Mouse (Mus musculus) T-helper 2 cell (primary cell): ENCODE measurements around the gene Tmem106a.
"Not testable (repeated sequence)": the region's sequence is repeated elsewhere in the genome, so short reads cannot be mapped to it uniquely, and the experiment has no call there.

ENCODE experiments used
- in situ Hi-C: fragments of 300-600 bp; cut with MboI, MseI; formaldehyde crosslinking; loops from one replicate; pipeline ENCODE4 v1.15.1; 2025; ENCODE audit warnings: high pct_unique_total_duplicates

Gene Tmem106a

DNA sequence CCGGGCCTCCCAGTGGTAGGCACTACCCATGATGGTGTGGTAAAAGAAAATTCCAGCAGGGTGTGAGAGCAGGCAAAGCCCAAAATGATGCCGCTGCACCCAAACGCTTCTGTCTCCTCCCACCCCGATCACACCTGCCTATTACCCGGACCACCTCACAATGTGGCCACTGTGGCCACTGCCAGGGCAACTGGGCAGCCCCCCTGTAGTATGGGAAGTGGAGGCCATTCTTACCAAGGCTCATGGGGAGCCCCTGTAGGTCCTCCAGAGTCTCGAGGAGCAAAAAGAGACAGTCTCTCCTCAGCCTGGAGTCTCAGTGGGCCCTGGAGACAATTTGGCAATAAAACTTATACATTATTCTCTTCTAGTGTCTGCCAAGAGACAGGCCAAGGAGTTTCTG lies 17.1 kb downstream of the Tmem106a start, which contains the start of gene Gm11634:
Gene Gm11634, minus strand, starts transcription at position 101 of the 400 bp plus-strand sequence.
- in situ Hi-C loops = no loop called here

DNA sequence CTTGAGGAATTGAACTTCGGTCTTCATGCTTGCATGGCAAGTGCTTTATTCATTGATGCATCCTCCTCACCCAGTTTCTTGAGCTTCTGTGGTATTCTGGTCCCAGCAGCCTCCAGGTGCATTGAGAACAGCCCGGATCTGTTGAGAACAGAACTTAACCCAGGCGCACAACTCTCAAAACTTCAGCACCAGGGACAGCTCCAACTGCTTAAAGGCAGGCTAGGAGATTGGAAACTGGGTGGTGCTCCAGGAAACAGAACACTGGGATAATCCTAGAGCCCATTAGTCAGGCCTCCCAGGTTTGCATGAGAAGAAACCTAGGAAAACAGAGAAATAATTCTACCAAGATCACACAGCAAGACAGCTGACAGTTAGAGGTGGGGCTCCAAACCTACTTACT lies 20.4 kb downstream of the Tmem106a start:
- in situ Hi-C loops = no loop called here

DNA sequence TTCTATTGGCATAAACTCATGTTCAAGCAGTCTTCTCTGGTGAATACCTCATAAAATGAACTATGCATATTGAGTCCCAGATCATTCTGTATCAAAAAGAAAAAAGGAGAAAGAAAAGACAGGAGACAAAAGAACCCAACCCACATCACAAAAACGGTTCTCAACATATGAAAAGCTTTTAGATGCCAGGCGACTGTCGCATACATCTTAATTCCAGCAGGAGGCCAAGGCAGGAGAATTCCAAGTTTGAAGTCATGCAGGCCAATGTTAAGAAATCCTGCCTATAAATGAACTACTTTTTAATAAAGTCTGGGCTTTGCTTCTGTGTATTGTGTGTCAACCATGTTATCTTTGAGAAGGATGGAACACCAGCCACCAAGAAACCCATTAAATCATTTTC lies 22.1 kb downstream of the Tmem106a start:
- in situ Hi-C loops = no loop called here

DNA sequence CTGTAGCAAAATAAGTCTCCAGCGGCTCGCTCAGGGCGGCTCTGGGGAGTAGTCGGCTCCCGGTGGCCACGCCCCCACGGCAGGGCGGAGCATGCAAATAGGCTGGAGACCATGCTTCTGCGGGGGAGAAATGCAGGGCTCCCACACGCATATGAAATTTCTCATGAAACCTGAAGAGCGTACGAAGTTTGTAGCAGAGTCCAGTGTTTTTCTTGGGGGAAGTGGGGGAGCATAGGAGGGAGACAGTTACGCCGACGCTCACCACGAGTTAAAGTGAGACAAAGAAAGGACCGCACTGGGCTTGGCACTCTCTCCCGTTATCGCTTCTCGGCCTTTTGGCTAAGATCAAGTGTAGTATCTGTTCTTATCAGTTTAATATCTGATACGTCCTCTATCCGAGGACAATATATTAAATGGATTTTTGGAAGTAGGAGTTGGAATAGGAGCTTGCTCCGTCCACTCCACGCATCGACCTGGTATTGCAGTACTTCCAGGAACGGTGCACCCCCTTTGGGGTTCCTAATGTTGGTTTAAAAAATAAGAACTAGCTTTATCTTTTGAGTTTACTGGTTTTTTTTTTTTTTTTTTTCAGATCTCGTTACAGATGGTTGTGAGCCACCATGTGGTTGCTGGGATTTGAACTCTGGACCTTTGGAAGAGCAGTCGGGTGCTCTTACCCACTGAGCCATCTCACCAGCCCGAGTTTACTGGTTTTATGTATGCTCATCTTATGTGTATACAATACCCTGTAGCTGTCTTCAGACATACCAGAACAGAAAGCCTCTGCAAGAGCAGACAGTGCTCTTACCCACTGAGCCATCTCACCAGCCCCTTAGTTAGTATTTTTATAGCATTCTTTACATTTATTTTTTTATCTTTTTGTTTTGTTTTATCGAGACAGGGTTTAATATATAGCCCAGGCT lies 22.8 kb downstream of the Tmem106a start:
- in situ Hi-C loops = not testable (repeated sequence)

DNA sequence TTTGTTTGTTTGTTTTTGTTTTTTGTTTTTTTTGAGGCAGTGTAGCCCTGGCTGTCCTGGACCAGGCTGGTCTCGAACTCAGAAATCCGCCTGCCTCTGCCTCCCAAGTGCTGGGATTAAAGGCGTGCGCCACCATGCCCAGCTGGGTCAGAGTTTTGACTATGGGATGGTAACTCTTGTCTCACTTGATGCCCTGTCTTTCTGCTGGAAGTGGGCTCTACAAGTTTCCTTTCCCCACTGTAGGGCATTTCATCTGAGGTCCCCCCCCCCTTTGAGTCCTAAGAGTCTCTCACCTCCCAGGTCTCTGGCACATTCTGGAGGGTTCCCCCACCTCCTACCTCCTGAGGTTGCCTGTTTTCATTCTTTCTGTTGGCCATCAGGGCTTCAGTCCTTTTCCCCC lies 25.1 kb downstream of the Tmem106a start:
- in situ Hi-C loops = not testable (repeated sequence)

DNA sequence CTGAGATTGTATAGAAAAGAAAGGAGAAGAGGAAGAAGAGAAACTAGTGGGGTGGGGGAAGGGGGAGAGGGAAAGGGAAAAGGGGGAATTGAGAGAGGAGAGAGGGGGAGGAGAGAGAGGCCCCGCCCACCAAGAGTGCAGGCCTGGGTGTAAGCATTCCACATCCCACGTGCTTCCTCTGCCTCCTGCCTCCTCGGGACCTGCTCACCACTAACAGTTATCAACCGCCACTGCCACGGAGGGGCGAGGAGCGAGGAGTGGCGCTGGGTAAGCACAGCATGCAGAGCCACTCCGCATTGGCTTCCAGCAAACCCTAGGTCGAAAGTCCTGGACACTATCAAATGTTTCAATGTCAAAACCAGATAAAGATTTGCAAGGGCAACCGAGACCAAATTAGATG lies 28.4 kb downstream of the Tmem106a start:
- in situ Hi-C loops = no loop called here

DNA sequence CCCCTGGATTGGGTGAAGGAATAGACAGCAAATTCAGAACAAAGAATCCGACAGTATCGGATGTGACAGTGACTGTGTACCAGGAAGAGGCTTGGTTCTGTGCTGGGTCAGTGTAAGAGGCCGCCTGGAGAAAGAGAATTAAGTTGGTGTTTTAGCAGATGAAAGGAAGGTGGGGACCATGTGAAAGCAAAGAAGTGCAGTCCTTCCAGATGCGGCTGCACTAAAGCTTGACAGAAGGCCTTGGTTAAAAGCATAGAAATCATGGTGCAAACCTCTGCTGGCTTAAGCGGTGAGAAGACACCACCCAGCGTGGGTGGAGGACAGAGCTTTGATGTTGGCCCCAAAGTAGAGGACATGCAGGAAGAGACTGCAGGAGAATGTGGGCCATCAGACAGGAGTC lies 31.6 kb downstream of the Tmem106a start:
- in situ Hi-C loops = no loop called here

DNA sequence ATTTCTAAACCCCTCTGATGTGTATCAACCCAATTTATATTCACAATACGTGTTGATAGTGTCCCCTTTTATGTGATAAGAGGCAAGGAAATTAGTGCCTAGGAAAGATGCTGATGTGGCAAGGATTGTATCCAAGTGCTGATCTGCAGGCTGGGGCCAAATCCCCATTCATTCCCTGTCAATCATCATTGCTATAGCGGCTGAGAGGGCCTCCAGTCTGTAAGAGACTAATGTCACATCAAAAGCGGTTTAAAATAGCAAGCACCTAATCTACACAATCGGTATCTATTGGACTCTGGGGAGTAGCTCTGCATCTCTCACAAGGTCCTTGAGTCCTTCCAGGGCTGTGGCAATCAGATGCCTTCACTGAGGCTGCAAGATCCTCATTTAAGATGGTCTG lies 32.1 kb downstream of the Tmem106a start:
- in situ Hi-C loops = no loop called here

DNA sequence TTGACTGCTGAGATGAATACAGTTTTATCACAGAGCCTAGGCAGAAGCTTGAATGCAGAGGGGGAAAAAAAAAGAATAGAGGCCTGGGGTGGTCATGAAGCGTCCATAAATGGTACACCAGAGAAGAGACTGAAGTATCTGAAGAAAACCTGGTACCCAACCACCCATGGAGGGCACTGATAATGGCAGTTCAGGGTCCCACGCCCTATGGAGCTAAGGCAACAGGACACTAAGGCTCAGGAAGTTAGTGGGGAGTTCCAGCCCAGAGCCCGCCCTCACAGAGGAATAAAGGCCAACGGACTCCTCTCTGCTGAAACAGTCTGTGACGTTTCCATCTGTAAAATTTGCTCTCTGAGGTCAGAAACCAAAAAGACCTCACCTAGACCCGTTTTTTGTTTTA lies 33.3 kb downstream of the Tmem106a start:
- in situ Hi-C loops = no loop called here

DNA sequence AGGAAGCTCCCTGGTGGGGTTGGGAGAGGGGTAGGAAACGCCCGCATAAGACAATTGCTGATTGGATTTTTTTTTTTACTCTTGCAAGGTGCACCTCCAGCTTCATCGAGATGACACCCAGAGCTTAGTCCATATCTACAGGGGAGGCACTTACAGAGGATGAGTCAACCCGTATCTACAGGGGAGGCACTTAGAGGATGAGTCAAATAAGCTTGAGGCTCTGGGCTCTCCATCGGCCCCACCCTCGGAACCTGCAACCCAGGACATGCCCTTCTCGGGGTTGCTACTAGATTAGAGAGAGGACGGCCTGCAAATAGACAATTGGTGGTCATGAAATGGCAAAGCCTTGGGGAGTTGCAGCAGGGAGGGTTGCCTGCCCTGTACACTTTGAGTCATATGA lies 34.1 kb downstream of the Tmem106a start:
- in situ Hi-C loops = no loop called here

DNA sequence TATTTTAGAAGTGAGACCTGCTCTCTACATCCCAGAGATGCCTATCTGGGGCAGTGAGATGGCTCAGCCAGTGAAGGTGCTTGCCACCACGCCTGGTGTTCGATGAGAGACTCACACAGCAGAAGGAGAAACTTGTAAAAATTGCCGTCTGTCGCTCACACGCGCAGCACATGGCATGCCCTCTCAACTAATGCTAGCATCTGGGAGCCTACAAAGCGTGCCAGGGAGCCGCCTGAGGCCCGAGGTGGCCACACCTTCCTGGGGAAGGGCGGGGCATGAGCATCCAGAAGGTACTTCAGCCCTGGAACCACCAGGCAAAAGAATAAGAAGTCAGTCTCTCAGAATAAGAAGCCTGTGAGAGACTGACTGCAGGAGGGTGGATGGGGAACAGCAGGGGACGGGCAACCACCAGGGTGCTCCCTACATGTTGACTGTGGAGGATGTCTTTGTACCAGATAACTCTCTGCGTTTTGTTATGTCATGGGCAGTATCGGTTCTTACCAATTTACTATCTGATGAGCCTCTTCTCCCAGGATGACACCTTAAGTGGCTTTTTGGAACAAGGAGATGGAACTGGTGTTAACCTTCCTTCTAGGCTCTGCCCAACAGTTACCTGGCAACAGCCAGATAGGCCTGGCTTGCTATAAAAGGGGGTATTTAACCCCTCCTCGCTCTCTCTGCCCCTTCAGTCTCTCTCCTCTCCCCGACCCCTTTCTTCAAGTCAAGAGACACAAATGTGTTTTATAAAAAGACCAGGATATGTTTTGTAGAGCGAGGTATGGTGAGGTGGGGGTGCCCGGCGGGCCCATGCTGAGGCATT lies 35.1 kb downstream of the Tmem106a start:
- in situ Hi-C loops = no loop called here

DNA sequence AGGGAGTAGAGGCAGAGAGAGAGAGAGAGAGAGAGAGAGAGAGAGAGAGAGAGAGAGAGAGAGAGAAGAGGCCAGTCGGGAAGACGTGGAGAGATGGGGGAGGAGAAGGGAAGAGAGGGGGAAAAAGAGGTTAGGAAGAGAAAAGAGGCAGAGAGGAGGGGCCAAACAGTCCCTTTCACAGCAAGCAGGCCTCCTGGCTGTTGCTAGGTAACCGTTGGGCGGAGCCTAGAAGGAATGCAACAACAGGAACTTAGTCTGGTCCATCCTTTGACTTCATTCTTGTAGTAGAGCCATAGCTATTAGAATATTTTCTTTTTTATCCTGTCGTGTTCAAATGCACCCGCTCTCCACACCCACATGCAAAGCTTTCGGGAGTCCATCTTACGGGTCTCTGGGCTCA lies 35.8 kb downstream of the Tmem106a start:
- in situ Hi-C loops = no loop called here

DNA sequence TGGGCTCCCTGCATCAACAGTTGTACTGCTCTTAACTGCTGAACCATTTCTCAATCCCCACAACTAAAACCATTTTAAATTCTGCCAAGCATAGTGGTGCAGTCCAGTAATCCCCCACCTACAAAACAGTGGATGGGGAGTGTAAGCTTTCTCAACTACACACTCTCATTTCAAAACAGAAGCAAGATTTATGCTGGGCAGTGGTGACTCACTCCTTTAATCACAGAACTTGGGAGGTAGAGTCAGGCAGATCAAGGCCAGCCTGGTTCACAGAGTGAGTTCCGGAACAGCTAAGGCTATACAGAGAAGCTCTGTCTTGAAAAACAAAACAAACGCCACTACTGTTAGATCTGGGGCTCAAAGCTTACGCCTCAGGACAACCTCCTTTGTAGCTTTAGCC lies 36.6 kb downstream of the Tmem106a start:
- in situ Hi-C loops = no loop called here

DNA sequence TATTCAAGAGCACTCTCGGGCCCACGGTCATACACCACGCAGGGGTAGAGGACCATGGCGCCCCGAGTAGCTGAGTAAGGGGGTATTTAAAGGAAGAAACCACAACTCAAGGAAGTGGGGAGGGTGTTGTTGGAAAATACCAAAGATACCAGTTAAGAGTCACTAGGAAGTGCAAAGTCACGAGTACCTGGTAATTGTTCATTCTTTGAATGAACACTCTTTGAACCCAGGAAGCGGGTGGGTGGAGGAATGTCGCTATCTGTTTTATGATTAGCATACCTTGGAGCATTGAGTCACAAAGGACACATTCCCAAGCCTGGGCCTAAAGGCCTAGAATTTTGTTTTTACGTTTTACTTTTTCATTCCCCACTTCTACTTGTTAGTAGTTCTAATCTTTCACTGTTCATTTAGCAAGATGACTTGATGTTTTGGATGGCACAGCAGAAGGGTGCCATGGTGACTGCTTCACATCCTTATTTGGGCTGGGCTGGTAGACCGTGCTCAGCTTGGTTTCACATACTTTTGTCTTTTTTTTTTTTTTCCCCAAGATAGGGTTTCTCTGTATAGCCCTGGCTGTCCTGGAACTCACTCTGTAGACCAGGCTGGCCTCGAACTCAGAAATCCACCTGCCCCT lies 38.1 kb downstream of the Tmem106a start:
- in situ Hi-C loops = not testable (repeated sequence)

DNA sequence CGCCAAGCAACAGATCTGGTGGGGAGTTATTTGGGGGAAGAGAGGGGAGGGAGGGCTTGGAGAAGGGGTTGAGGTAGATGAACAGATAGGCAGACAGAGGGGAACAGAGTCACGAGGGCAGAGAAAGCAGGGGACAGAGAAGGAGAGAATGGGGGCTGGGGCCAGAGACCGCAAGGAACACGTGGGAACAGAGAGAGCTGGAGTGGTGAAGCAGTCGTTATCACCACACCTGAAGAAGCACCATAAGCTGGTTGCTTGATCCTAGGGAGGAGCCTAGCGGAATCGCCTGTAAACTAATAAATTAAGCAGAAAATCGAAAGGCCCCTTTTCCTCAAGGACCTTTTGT lies 44.6 kb downstream of the Tmem106a start:
- in situ Hi-C loops = no loop called here

DNA sequence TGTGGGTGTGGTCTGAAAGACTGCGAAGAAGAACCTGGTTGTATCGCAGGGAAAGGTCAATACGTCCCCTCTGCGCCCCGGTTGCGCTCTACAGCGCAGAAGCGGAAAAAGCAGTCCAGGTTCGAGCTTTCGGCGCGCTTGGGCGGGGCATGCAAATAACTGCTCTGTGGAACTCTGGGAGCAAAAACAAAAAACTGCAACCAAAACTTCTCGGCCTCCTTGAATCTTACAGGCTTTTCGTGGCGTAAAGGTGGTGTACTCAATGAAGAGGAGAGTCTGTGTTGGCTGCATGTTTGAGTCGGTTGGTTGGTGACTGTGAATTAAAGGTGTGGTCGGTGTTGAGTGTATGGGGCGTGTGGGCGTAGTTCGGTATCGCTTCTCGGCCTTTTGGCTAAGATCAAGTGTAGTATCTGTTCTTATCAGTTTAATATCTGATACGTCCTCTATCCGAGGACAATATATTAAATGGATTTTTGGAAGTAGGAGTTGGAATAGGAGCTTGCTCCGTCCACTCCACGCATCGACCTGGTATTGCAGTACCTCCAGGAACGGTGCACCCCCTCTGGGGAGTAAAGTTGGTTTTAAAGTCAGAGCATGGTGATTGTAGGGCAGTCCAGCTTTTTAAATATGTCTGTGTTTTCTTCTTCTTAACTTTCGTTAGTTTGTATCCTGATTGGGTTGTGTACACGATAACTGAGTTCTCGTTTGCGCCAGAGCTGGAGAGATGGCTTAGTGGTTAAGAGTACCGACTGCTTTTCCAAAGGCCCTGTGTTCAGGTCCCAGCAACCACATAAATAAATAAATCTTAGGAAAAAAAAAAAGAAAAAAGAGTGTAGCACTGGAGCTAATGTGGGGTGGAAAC lies 45.2 kb downstream of the Tmem106a start, which contains the start of gene Rdm1:
Gene Rdm1, plus strand, starts transcription at position 201 of the 862 bp plus-strand sequence.
- in situ Hi-C loops = no loop called here

DNA sequence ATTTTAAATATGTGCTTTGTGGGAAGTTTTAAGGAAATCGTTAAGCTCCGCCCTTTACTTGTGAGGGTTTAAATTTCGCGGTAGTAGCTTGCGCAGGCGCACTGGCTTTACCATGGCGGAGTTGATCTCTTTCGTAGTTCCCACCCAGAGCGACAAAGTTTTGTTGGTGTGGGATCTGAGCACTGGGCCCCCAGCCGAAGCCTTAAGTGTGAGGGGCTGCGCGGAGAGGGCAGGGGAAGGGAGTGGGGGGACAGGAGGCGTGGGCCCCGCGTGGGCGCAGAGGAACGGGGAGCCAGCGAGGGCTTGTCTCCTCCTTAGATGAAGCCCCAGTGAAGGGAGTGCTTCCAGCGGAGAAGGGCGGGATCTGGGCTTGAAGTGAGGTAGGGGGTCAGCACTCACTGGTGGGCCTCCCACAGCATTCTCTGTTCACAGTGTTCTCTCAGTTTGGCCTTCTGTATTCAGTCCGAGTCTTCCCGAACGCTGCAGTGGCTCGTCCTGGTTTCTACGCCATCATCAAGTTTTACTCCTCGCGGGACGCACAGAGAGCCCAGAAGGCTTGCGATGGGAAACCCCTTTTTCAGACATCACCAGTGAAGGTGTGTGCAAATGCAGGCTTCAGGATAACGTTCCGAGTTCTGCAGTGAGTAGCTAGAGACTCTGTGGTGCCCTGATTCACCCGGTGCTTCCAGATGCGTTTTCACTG lies 46.0 kb downstream of the Tmem106a start:
- in situ Hi-C loops = no loop called here

DNA sequence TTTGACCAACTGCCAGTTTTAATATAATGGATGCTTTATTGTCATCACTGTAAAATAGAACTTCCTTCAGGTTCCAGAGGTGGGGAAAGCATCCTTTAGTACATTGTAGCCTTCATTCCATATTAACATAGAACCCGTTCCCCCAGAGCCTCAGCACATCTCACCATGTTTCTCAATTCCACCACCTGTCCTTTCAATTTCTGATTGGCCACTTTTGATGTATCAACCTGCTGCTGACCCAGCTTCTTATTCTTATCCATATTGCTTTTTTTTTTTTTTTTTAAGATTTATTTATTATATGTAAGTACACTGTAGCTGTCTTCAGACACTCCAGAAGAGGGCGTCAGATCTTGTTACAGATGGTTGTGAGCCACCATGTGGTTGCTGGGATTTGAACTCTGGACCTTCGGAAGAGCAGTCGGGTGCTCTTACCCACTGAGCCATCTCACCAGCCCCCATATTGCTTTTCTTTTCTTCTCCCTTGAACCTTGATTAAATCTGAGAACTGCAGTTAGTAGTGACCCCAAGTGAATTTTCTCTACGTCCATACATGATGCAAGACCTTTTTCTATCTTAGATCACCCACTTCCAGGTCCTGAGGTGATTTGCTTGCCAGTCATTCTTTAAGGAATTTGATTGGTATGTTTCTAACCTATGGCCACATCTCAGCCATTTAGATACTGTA lies 46.8 kb downstream of the Tmem106a start:
- in situ Hi-C loops = not testable (repeated sequence)

DNA sequence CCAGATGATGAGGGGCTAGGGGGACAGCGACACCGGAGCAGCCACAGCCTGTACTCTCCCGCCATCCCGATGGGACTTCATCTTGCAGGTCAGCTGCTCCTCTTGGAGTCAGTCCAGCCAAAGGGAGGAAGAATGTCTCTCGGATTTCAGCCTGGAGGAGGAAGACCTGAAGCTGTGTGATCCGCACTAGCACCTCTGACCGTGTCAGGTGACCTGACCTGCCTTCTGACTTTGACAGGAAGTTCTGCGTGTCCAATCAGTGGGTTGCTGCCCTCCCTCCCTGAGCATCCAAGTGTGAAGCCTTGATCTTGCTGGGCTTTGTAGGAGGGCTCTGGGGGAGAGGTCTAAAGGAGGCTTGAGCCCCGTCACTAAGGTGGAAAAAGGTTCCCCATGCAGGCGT lies 53.6 kb downstream of the Tmem106a start:
- in situ Hi-C loops = no loop called here

DNA sequence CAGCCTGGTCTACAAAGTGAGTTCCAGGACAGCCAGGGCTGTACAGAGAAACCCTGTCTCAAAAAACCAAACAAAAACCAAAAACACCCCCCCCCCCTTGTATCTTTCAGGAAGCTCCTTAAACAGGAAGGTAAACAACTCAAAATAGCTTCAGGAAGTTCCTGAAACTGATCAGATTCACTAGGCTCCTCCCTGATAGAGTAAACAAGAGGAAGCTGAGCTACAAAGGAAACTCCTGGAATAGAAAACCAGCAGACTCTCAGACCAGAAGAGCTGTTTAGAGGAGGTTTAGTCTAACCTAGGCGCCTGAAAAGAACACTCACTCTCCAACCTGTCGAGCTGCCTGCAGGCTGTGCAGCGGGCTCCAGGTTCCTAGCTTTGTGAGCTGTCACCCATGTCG lies 57.7 kb downstream of the Tmem106a start:
- in situ Hi-C loops = no loop called here
